Mouse (Mus musculus): ENCODE results near the gene Adam4.
"Not testable (repeated sequence)": the region's sequence is repeated elsewhere in the genome, so short reads cannot be mapped to it uniquely, and the experiment has no call there.

Adam4 gene

DNA sequence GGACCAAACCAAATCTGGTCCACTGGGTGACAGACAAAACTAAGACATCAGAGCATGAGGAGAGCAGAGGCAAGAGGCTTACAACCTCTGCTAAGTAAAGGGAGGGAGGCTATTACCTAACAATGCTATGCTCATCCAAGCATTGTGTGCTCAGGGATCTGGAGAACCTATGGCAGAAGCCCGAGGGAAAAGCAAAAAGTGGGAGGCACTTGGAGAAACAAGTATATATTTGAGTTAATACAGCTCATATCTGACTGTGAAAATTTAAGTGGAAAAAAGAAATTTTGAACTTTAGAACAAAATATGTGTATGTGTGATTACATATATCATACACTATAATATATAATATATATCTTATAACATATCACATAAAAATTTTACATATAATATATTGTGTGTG lies at the start of gene Adam4:
TSS of gene Adam4 (minus strand) at position 101 of the 400 bp plus-strand sequence.
- DNase-seq (ENCODE audit: low read depth) = no peak

DNA sequence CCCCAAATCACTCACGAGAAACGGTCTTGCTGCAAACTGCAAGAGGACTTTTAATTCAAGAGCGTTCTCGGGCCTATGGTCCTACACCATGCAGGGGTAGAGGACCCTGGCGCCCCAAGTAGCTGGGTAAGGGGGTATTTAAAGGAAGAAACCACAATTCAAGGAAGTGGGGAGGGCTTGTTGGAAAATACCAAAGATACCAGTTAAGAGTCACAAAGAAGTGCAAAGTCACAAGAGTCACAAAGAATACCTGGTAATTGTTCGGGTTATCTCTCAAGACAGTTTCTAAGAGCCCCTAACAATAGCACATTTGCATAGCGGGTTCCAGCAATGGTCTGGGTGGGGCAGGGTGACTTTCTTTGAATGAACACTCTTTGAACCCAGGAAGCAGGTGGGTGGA lies 37.3 kb upstream of the Adam4 start:
- not testable (repeated sequence) for DNase-seq (ENCODE audit: low read depth)

DNA sequence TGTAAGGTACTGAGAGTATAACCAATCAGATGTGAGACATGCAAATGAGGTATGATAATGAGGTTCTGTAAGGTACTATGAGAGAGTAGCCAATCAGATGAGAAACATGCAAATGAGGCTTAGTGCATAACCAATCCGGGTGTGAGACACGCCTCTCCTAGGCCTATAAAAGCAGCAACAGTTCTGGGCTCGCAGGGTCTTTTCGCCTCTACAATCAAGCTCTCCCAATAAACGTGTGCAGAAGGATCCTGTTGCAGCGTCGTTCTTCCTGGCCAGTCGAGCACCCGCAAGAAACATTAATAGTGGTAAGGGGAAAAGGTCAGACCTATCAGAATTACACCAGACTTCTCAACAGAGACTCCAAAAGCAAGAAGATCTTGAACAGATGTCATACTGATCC lies 17.2 kb upstream of the Adam4 start:
- DNase-seq (ENCODE audit: low read depth) = not testable (repeated sequence)

DNA sequence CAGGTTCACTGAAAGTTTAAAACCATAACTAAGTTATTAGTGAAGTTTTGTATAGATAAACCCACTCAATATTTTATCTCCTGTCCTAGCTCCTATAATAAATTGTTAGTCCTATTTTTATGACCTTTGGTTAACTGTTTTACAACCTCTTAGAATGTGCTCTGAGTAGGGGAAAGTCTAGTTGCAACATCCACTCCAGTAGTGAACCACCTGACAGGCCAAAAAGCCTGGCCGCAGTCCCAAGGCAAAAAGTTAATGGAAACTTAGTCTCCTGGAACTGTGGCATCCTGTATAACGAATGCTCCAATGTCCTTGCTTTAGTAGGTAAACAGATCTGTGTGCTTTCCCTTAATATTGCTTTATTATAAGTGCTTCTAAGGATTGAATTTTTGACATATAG lies 13.0 kb upstream of the Adam4 start:
- DNase-seq (ENCODE audit: low read depth) = not testable (repeated sequence)

DNA sequence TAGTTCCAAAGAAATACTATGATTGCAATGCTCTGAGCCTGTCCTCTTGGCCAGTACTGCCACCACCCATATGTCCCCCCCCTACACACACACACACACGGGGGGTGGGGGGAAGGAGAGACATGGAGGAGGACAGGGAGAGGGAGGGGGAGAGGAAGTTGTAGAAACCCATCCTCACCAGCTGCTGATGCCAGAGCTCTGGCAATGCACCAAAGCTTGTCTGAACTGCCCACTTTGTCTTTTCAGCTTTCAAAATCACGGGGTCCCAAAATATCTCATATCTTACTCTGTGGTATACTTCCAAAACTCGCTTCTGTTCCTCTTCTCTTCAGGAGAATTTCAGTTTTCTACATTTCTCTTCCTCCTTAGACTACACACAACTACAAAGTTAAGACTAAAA lies 8.5 kb downstream of the Adam4 start:
- DNase-seq (ENCODE audit: low read depth) = no peak

DNA sequence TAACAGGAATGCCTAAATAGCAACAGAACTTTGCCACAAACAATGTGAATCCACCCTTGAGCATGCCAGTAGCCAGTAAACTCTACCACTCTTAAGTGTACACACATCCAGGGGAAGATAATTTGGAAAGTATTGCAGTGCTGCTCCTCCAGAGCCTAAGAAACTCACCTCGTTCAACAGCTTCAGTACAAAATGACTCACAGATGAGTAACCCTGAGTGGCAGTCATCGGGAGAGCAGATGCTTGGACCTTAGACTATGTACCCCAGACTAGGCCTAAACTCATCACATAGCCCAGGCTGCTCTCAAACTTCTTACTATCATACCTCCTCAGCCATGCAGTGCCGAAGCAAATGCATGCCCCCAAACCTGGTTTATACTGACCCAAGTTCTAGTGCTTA lies 12.8 kb downstream of the Adam4 start:
- no peak for DNase-seq (ENCODE audit: low read depth)

DNA sequence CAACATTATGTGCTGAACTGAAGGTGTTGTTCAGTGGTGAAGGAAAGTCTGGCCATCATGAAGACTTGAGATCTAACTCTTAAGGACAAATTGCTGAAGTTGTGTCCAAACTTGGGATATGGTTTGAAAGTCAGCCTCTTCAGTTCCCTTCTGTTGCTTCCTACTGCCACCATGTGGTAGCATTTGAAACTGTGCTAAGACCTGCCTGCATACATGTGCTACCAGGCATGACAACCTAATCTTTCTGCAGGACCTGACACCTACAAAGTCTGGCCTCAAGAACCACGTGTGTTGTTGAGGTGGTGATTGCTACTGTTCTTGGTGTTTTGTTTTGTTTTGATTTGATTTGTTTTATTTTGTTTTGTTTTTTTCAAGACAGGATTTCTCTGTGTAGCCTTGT lies 19.6 kb downstream of the Adam4 start:
- peak; percentile 17 for DNase-seq (ENCODE audit: low read depth)

DNA sequence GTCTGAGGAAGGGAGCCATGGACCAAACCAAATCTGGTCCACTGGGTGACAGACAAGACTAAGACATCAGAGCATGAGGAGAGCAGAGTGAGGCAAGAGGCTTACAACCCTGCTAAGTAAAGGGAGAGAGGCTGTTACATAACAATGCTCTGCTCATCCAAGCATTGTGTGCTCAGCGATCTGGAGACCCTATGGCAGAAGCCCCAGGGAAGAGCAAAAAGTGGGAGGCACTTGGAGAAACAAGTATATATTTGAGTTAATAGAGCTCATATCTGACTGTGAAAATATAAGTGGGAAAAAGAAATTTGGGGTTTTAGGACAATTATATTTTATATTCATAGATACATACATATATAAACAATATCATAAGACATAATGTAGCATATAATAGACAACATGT lies 42.4 kb downstream of the Adam4 start, which contains the start of gene Gm4787:
TSS of gene Gm4787 (minus strand) at position 101 of the 400 bp plus-strand sequence.
- not testable (repeated sequence) for DNase-seq (ENCODE audit: low read depth)

Data from c-Kit-positive CD71-positive TER-119-negative erythroid progenitor cells, embryonic 14.5 days (primary cell).